15 mouse cellular contexts compared by ENCODE assay signal in the genomic region with DNA sequence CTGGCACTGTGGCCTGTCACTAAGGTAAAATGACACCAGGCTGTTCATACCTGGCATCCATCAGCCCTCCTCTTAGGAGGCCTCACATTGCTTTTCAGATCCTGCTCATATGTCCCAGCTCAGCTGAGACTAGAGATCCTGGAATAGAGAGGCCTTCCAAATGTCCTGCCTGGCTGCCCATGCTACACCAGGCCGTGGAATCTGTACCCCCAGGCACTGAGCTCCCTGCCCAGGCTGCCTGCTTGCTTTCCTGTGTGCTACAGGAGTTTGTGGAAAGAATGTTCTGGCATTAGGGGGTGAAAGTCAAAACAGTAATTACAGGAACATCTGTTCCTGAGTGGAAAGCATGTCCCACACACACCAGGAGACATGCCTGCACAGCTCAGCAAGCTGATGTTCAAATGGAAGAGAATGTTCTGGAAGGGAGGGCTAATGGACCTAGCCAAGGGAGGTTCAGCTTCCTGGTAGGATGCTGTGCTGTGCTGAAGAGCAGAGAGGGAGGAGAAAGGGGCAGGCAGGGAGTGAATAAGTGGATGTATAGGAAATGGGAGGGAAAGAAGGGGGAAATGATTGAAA.
A peak's percentile ranks its signal among the peaks of the same experiment; 100 is the strongest.
DNase-seq lines count a peak whose midpoint lies in the region; ATAC-seq and TF ChIP-seq lines count a peak whose summit lies in the region.
"Had no signal": no experiment of that assay in that cellular context is flagged by ENCODE, and none has a peak within 500 bp of the region (broad histone marks: within the 10 kb centered on the region; RNA-seq: fewer than 3 reads in every experiment).

No protein-coding gene starts in this region.

- H3K4me3 ChIP-seq in left cerebral cortex, adult 2 months: no peak overlapping the region
- H3K4me3 ChIP-seq in kidney, embryonic 16.5 days (ENCODE audit: low read length): no peak overlapping the region
- H3K4me3 ChIP-seq in olfactory bulb, adult 2 months (ENCODE audit: insufficient read depth, low read depth, low read length): no peak overlapping the region
- H3K4me3 ChIP-seq in midbrain, embryonic 10.5 days: no peak overlapping the region
- H3K4me3 ChIP-seq: forebrain, embryonic 10.5 days; liver, embryonic 15.5 days had no signal

- 71% methylated on average over 1 of the region's 1 CpGs for WGBS in kidney, embryonic 16.5 days
- 30% methylated on average over 1 of the region's 1 CpGs for WGBS in olfactory bulb, adult 2 months
- 89% methylated on average over 1 of the region's 1 CpGs for WGBS in midbrain, embryonic 10.5 days

- H3K4me2 ChIP-seq in kidney, embryonic 16.5 days (replicated peaks; ENCODE audit: low read depth, low read length): no peak overlapping the region
- H3K4me2 ChIP-seq: liver, embryonic 15.5 days had no signal

- no peak overlapping the region for H3K9ac ChIP-seq in kidney, embryonic 16.5 days (replicated peaks; ENCODE audit: low read length)
- H3K9ac ChIP-seq: liver, embryonic 15.5 days had no signal

- H3K27ac ChIP-seq in left cerebral cortex, adult 2 months: peak overlapping the region; percentile 40; the same call in 1 of the 2 replicates
- no peak overlapping the region for H3K27ac ChIP-seq in kidney, embryonic 16.5 days (ENCODE audit: low read length)
- peak overlapping the region; percentile 39 for H3K27ac ChIP-seq in olfactory bulb, adult 2 months (ENCODE audit: insufficient read depth, low read depth, low read length)
- no peak overlapping the region for H3K27ac ChIP-seq in midbrain, embryonic 10.5 days (replicated peaks)
- H3K27ac ChIP-seq: forebrain, embryonic 10.5 days; liver, embryonic 15.5 days had no signal

- no peaks in the 10 kb centered on the region for H3K36me3 ChIP-seq in kidney, embryonic 16.5 days (ENCODE audit: insufficient read depth, low read length)
- H3K36me3 ChIP-seq in midbrain, embryonic 10.5 days: no peaks in the 10 kb centered on the region
- H3K36me3 ChIP-seq: forebrain, embryonic 10.5 days; liver, embryonic 15.5 days had no signal

- peaks cover 15% of the 10 kb centered on the region for H3K4me1 ChIP-seq in kidney, embryonic 16.5 days (ENCODE audit: insufficient read depth, low read length)
- H3K4me1 ChIP-seq in olfactory bulb, adult 2 months (ENCODE audit: control insufficient read depth, insufficient read depth, low read length): peaks cover 21% of the 10 kb centered on the region
- peaks cover 4% of the 10 kb centered on the region; the same call in 1 of the 2 replicates for H3K4me1 ChIP-seq in midbrain, embryonic 10.5 days
- H3K4me1 ChIP-seq: liver, embryonic 15.5 days had no signal

- no peaks in the 10 kb centered on the region for H3K27me3 ChIP-seq in kidney, embryonic 16.5 days (ENCODE audit: insufficient read depth, low read length)
- no peaks in the 10 kb centered on the region for H3K27me3 ChIP-seq in midbrain, embryonic 10.5 days (ENCODE audit: low read depth, poor library complexity, severe bottlenecking)
- H3K27me3 ChIP-seq: liver, embryonic 15.5 days had no signal

- intact Hi-C loops in left cerebral cortex, adult 2 months (cut with DNase I): no loop called here
- intact Hi-C loops in left cerebral cortex, postnatal 25 days (cut with DNase I): no loop called here

- no peak for TF ChIP-seq CTCF in left cerebral cortex, adult 2 months (IDR thresholded peaks at IDR 0.05)
- no peak for TF ChIP-seq CTCF in olfactory bulb, adult 2 months (IDR thresholded peaks at IDR 0.05; ENCODE audit: insufficient read depth, low read depth, low read length)

- DNase-seq in frontal cortex, postnatal 10 days (ENCODE audit: low spot score in 2 of 2): no peak
- no peak for DNase-seq in left cerebral cortex, adult 2 months (ENCODE audit: extremely low spot score in 1 of 2, low spot score in 2 of 2)
- no peak for DNase-seq in left cerebral cortex, postnatal 25 days (ENCODE audit: low spot score in 2 of 2)
- no peak for DNase-seq in midbrain, embryonic 10.5 days (ENCODE audit: low spot score)
- no peak for DNase-seq in layer of hippocampus, adult 9-11 months
- DNase-seq: cerebellum, adult 11 months; cerebellum, postnatal 36 days; lung, postnatal 10 days; right cerebral cortex, postnatal 14 days; thymus, postnatal 25 days had no signal

- H3K9me3 ChIP-seq in kidney, embryonic 16.5 days (ENCODE audit: low read length): no peaks in the 10 kb centered on the region
- H3K9me3 ChIP-seq in midbrain, embryonic 10.5 days (replicated peaks): no peaks in the 10 kb centered on the region
- H3K9me3 ChIP-seq: forebrain, embryonic 10.5 days; liver, embryonic 15.5 days had no signal

- no peak for TF ChIP-seq POLR2A in olfactory bulb, adult 2 months (IDR thresholded peaks at IDR 0.05; ENCODE audit: insufficient read depth, low read depth, low read length)

- ATAC-seq in frontal cortex, adult (ENCODE audit: low TSS enrichment): 0 out of 2 replicates have a peak, but pooled peaks have one; percentile 10
- ATAC-seq in kidney, embryonic 16.5 days (ENCODE audit: low FRiP score, low TSS enrichment): peak; percentile 44; the same call in 1 of the 2 replicates

Comparison
In these comparisons a context has a peak if more than half of its experiments do, and no peak if none do; other contexts are left out.
1. H3K27ac ChIP-seq: peak in left cerebral cortex, adult 2 months (single experiment) and olfactory bulb, adult 2 months (single experiment); none in kidney, embryonic 16.5 days (single experiment) and midbrain, embryonic 10.5 days (single experiment).